Mouse (Mus musculus): Measurements from ENCODE around the gene Snx9. TPM values are rescaled to one million over a fixed set of nuclear protein-coding genes. Genes with fewer than 3 reads are reported as not detected.

Gene Snx9
- polyA plus RNA-seq, 1 experiment from 2014 or later: 31.3 TPM

DNA sequence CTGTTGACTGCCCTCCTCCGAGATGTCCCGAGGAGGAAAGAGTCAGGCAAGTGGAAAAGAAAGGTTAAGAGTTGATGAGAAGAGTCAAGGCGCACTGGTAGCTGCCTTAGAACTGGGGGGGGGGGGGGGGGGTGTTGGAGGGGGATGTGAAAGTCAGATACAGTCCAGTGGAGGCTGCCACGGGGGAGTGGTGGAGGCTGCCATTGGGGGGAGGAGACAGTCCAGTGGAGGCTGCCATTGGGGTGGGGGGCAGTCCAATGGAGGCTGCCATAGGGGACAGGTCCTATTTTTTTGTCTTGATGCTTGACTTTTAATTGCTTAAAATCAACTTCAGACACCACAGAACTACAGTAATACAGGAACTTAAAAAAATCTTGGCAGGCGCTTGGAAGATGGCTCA lies 91.0 kb downstream of the Snx9 start:
- ATAC-seq (ENCODE audit: insufficient read depth, low FRiP score): no peak
- H3K4me1 ChIP-seq (ENCODE audit: control insufficient read depth, insufficient read depth, low read length): peaks cover 15% of the 10 kb centered on the region

GRCm38 (mm10) chr17:5934554-5935324 lies 93.6 kb downstream of the Snx9 start:
- Histone ChIP-seq H3K27ac (ENCODE audit: low read length) (0 out of 2 replicates have a peak overlapping the region, but pooled peaks have one; percentile 28), H3K4me3 (replicated peaks; ENCODE audit: low read length) (peak overlapping the region; percentile 40), H3K9me3 (replicated peaks; ENCODE audit: control insufficient read depth, low read length) (no peaks in the 10 kb centered on the region), H3K36me3 (ENCODE audit: control insufficient read depth, insufficient read depth, low read length) (no peaks in the 10 kb centered on the region), H3K4me2 (ENCODE audit: low read depth, low read length) (peak overlapping the region; percentile 61), H3K4me1 (ENCODE audit: control insufficient read depth, insufficient read depth, low read length) (peaks cover 15% of the 10 kb centered on the region), H3K27me3 (ENCODE audit: control insufficient read depth, insufficient read depth, low read length) (no peaks in the 10 kb centered on the region), H3K9ac (ENCODE audit: low read length) (peak overlapping the region; percentile 58)
- WGBS: 1% methylated on average over 30 of the region's 30 CpGs
- peak; percentile 95 for ATAC-seq (ENCODE audit: insufficient read depth, low FRiP score)

More for the DNA sequence above, 91.0 kb downstream of the Snx9 start:
- Histone ChIP-seq H3K9me3 (replicated peaks; ENCODE audit: control insufficient read depth, low read length) (no peaks in the 10 kb centered on the region), H3K9ac (ENCODE audit: low read length) (no peak overlapping the region), H3K27ac (ENCODE audit: low read length) (no peak overlapping the region), H3K4me3 (replicated peaks; ENCODE audit: low read length) (no peak overlapping the region), H3K4me2 (ENCODE audit: low read depth, low read length) (no peak overlapping the region), H3K27me3 (ENCODE audit: control insufficient read depth, insufficient read depth, low read length) (no peaks in the 10 kb centered on the region), H3K36me3 (ENCODE audit: control insufficient read depth, insufficient read depth, low read length) (0 out of 2 replicates have a peak, but pooled peaks cover 3% of the 10 kb centered on the region)
- 76% methylated on average over 5 of the region's 5 CpGs for WGBS

- Histone ChIP-seq H3K4me3 (replicated peaks; ENCODE audit: low read length) (no peak overlapping the region), H3K27me3 (ENCODE audit: control insufficient read depth, insufficient read depth, low read length) (no peaks in the 10 kb centered on the region), H3K9me3 (replicated peaks; ENCODE audit: control insufficient read depth, low read length) (no peaks in the 10 kb centered on the region), H3K4me1 (ENCODE audit: control insufficient read depth, insufficient read depth, low read length) (peaks cover 20% of the 10 kb centered on the region), H3K4me2 (ENCODE audit: low read depth, low read length) (no peak overlapping the region), H3K9ac (ENCODE audit: low read length) (no peak overlapping the region), H3K36me3 (ENCODE audit: control insufficient read depth, insufficient read depth, low read length) (no peaks in the 10 kb centered on the region), H3K27ac (ENCODE audit: low read length) (0 out of 2 replicates have a peak overlapping the region, but pooled peaks have one; percentile 28)
- 34% methylated on average over 3 of the region's 3 CpGs for WGBS
- ATAC-seq (ENCODE audit: insufficient read depth, low FRiP score): no peak
Measured at GRCm38 (mm10) chr17:5935680-5936079, 94.6 kb downstream of the Snx9 start.

GRCm38 (mm10) chr17:5936276-5936675 lies 95.1 kb downstream of the Snx9 start:
- no peaks in the 10 kb centered on the region for H3K36me3 ChIP-seq (ENCODE audit: control insufficient read depth, insufficient read depth, low read length)
- no peak for ATAC-seq (ENCODE audit: insufficient read depth, low FRiP score)
- H3K9me3 ChIP-seq (replicated peaks; ENCODE audit: control insufficient read depth, low read length): no peaks in the 10 kb centered on the region
- no peak overlapping the region for H3K4me3 ChIP-seq (replicated peaks; ENCODE audit: low read length)
- H3K27ac ChIP-seq (ENCODE audit: low read length): no peak overlapping the region
- H3K4me2 ChIP-seq (ENCODE audit: low read depth, low read length): no peak overlapping the region
- WGBS: 62% methylated on average over 14 of the region's 14 CpGs
- no peaks in the 10 kb centered on the region for H3K27me3 ChIP-seq (ENCODE audit: control insufficient read depth, insufficient read depth, low read length)
- H3K4me1 ChIP-seq (ENCODE audit: control insufficient read depth, insufficient read depth, low read length): peaks cover 20% of the 10 kb centered on the region
- H3K9ac ChIP-seq (ENCODE audit: low read length): no peak overlapping the region

DNA sequence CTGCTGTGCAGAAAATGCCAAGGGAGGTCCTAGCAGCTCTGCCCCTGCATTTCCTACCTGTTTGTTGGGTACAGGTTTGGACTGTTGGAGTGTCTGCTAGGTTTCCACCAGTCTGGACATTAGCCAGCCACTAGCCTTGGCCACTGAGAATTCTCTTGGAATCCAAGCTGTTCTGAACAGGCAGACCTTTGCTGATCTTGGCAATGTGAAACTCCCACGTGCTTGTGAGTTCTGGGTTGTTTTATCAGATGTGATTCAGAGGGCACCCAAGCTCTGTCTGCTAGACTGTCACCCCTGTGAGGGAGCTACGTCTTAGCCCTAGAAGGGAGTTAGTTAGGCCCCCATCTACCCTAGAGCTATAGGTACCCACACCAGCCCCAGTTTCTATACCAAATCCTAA lies 96.3 kb downstream of the Snx9 start:
- no peaks in the 10 kb centered on the region for H3K27me3 ChIP-seq (ENCODE audit: control insufficient read depth, insufficient read depth, low read length)
- H3K4me3 ChIP-seq (replicated peaks; ENCODE audit: low read length): no peak overlapping the region
- ATAC-seq (ENCODE audit: insufficient read depth, low FRiP score): no peak
- H3K36me3 ChIP-seq (ENCODE audit: control insufficient read depth, insufficient read depth, low read length): no peaks in the 10 kb centered on the region
- no peak overlapping the region for H3K27ac ChIP-seq (ENCODE audit: low read length)
- H3K9me3 ChIP-seq (replicated peaks; ENCODE audit: control insufficient read depth, low read length): no peaks in the 10 kb centered on the region
- peaks cover 22% of the 10 kb centered on the region for H3K4me1 ChIP-seq (ENCODE audit: control insufficient read depth, insufficient read depth, low read length)
- H3K9ac ChIP-seq (ENCODE audit: low read length): no peak overlapping the region
- 62% methylated on average over 2 of the region's 2 CpGs for WGBS
- no peak overlapping the region for H3K4me2 ChIP-seq (ENCODE audit: low read depth, low read length)

- Histone ChIP-seq H3K4me1 (ENCODE audit: control insufficient read depth, insufficient read depth, low read length) (peaks cover 26% of the 10 kb centered on the region), H3K36me3 (ENCODE audit: control insufficient read depth, insufficient read depth, low read length) (no peaks in the 10 kb centered on the region), H3K9ac (ENCODE audit: low read length) (no peak overlapping the region), H3K4me3 (replicated peaks; ENCODE audit: low read length) (no peak overlapping the region), H3K9me3 (replicated peaks; ENCODE audit: control insufficient read depth, low read length) (no peaks in the 10 kb centered on the region), H3K27ac (ENCODE audit: low read length) (no peak overlapping the region), H3K4me2 (ENCODE audit: low read depth, low read length) (0 out of 2 replicates have a peak overlapping the region, but pooled peaks have one; percentile 78), H3K27me3 (ENCODE audit: control insufficient read depth, insufficient read depth, low read length) (no peaks in the 10 kb centered on the region)
- 62% methylated on average over 12 of the region's 12 CpGs for WGBS
- no peak for ATAC-seq (ENCODE audit: insufficient read depth, low FRiP score)
Measured at GRCm38 (mm10) chr17:5939871-5940270, 98.7 kb downstream of the Snx9 start.

- Histone ChIP-seq H3K4me2 (ENCODE audit: low read depth, low read length) (peak overlapping the region; percentile 78), H3K27me3 (ENCODE audit: control insufficient read depth, insufficient read depth, low read length) (no peaks in the 10 kb centered on the region), H3K27ac (ENCODE audit: low read length) (0 out of 2 replicates have a peak overlapping the region, but pooled peaks have one; percentile 29), H3K36me3 (ENCODE audit: control insufficient read depth, insufficient read depth, low read length) (no peaks in the 10 kb centered on the region), H3K4me1 (ENCODE audit: control insufficient read depth, insufficient read depth, low read length) (peaks cover 19% of the 10 kb centered on the region), H3K9me3 (replicated peaks; ENCODE audit: control insufficient read depth, low read length) (no peaks in the 10 kb centered on the region), H3K4me3 (replicated peaks; ENCODE audit: low read length) (peak overlapping the region; percentile 62), H3K9ac (ENCODE audit: low read length) (peak overlapping the region; percentile 77)
- ATAC-seq (ENCODE audit: insufficient read depth, low FRiP score): peak; percentile 91
- 0% methylated on average over 32 of the region's 38 CpGs for WGBS
Measured at GRCm38 (mm10) chr17:5940792-5941191, 99.7 kb downstream of the Snx9 start.

DNA sequence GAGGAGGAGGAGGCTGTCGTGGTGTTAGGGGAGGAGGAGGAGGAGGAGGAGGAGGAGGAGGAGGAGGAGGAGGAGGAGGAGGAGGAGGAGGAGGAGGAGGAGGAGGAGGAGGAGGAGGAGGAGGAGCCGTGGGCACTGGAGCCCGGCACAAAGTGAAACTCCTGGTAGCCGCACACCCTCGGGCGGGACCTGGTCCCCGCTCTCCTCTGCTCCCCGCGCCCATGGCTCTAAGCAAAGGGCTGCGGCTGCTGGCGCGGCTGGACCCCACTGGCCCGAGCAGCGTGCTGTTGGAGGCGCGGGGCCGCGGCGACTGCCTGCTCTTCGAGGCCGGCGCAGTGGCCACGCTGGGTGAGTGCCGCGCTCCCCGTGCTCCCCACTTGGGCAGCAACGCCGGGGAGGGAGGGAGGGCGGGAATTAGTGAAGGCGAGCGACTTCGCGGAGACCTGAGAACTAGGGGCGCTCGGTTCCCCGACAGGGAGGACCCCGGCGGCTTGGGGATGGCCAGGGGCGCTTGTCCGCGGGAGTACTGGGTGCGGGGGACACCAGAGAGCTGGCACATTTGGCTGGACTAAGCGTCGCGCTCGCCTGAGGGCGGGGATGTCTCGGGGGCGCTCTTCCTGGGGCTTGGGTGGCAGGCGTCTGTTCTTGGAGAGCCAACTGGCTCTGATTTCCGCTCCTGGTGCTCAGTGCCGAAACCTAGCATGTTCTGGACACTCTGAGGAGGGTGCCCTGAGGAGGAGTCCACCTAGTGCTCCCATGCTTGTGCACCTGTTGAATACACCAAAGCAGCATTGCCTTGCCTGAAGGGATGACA lies 100.3 kb downstream of the Snx9 start, which contains the start of gene Synj2:
Synj2 (plus strand) TSS at position 51 of the 814 bp plus-strand sequence.
- ATAC-seq (ENCODE audit: insufficient read depth, low FRiP score): peak; percentile 74
- Histone ChIP-seq H3K4me3 (replicated peaks; ENCODE audit: low read length) (peak within 1 kb of the TSS; percentile 62), H3K9ac (ENCODE audit: low read length) (peak within 1 kb of the TSS; percentile 85), H3K4me1 (ENCODE audit: control insufficient read depth, insufficient read depth, low read length) (peaks cover 14% of the 10 kb centered on the region), H3K36me3 (ENCODE audit: control insufficient read depth, insufficient read depth, low read length) (no peaks in the 10 kb centered on the region), H3K9me3 (replicated peaks; ENCODE audit: control insufficient read depth, low read length) (no peaks in the 10 kb centered on the region), H3K4me2 (ENCODE audit: low read depth, low read length) (peak within 1 kb of the TSS; percentile 78), H3K27me3 (ENCODE audit: control insufficient read depth, insufficient read depth, low read length) (no peaks in the 10 kb centered on the region), H3K27ac (ENCODE audit: low read length) (peak within 1 kb of the TSS; percentile 70)
- WGBS: 1% methylated on average over 51 of the region's 52 CpGs

DNA sequence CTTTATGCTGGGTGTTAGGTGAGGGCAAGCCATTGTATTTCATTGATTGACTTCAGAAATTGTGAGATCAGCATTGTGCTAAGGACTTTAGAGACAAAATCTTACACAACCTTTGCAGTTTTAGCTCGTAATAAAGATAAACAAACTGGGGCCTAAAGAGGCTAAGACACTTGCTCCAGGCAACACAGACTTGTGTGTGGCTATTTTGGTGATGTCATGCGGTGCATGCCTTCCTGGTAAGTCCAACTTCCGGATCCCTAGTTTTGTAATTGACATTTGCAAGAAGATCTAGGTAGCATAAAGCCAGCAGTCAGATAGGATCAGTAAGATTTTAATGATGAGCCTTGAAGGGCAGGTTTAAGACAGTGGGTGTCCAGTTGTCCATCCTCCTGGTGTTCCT lies 101.0 kb downstream of the Snx9 start:
- H3K27me3 ChIP-seq (ENCODE audit: control insufficient read depth, insufficient read depth, low read length): no peaks in the 10 kb centered on the region
- peak overlapping the region; percentile 62 for H3K4me3 ChIP-seq (replicated peaks; ENCODE audit: low read length)
- no peaks in the 10 kb centered on the region for H3K36me3 ChIP-seq (ENCODE audit: control insufficient read depth, insufficient read depth, low read length)
- peak overlapping the region; percentile 78 for H3K4me2 ChIP-seq (ENCODE audit: low read depth, low read length)
- H3K9me3 ChIP-seq (replicated peaks; ENCODE audit: control insufficient read depth, low read length): no peaks in the 10 kb centered on the region
- 49% methylated on average over 3 of the region's 3 CpGs for WGBS
- ATAC-seq (ENCODE audit: insufficient read depth, low FRiP score): no peak
- peak overlapping the region; percentile 70 for H3K27ac ChIP-seq (ENCODE audit: low read length)
- peak overlapping the region; percentile 85 for H3K9ac ChIP-seq (ENCODE audit: low read length)
- peaks cover 14% of the 10 kb centered on the region for H3K4me1 ChIP-seq (ENCODE audit: control insufficient read depth, insufficient read depth, low read length)

Data from stomach, embryonic 16.5 days (tissue).